Mouse (Mus musculus) cerebellum, postnatal 10 days (tissue): ENCODE measurements around the gene Btg1.

Experiments
- DNase-seq, 2 experiments: peaks; one replicate each; pipeline ENCODE4 v3.0.0; 2021; ENCODE audit warnings: mixed read lengths in 2 of 2

The Btg1 gene

GRCm38 (mm10) chr10:96616709-96617116 is at the start of gene Btg1:
Gene Btg1, plus strand, starts transcription at chr10:96617006.
- peak; percentile 100 for DNase-seq

- no peak for DNase-seq
Observed at GRCm38 (mm10) chr10:96569469-96569868, 47.3 kb upstream of the Btg1 start.

- DNase-seq, result no peak
Observed at GRCm38 (mm10) chr10:96571176-96571575, 45.6 kb upstream of the Btg1 start.

GRCm38 (mm10) chr10:96574786-96575185 is 42.0 kb upstream of the Btg1 start:
- DNase-seq, result no peak

GRCm38 (mm10) chr10:96575338-96575737 is 41.5 kb upstream of the Btg1 start:
- no peak for DNase-seq

GRCm38 (mm10) chr10:96578924-96579323 is 37.9 kb upstream of the Btg1 start:
- peak in 1 of 2 experiments; percentile 22 for DNase-seq

GRCm38 (mm10) chr10:96579436-96579835 is 37.4 kb upstream of the Btg1 start:
- peak in 1 of 2 experiments; percentile 8 for DNase-seq

GRCm38 (mm10) chr10:96580246-96580645 is 36.6 kb upstream of the Btg1 start:
- peak; percentile 57 to 60 for DNase-seq

- DNase-seq, result no peak
Observed at GRCm38 (mm10) chr10:96581232-96581631, 35.6 kb upstream of the Btg1 start.

- no peak for DNase-seq
Observed at GRCm38 (mm10) chr10:96586191-96586880, 30.5 kb upstream of the Btg1 start.

- DNase-seq, result no peak
Observed at GRCm38 (mm10) chr10:96586881-96587217, 30.0 kb upstream of the Btg1 start.

GRCm38 (mm10) chr10:96588233-96588632 is 28.6 kb upstream of the Btg1 start:
- DNase-seq, result no peak

GRCm38 (mm10) chr10:96589781-96590180 is 27.0 kb upstream of the Btg1 start:
- no peak for DNase-seq

GRCm38 (mm10) chr10:96592089-96592488 is 24.7 kb upstream of the Btg1 start:
- DNase-seq, result no peak

GRCm38 (mm10) chr10:96595435-96596132 is 21.2 kb upstream of the Btg1 start:
- DNase-seq, result no peak

GRCm38 (mm10) chr10:96596411-96596810 is 20.4 kb upstream of the Btg1 start:
- DNase-seq, result no peak

- DNase-seq, result no peak
Observed at GRCm38 (mm10) chr10:96599641-96600040, 17.2 kb upstream of the Btg1 start.

GRCm38 (mm10) chr10:96601670-96602069 is 15.1 kb upstream of the Btg1 start:
- no peak for DNase-seq

- DNase-seq, result no peak
Observed at GRCm38 (mm10) chr10:96602339-96602738, 14.5 kb upstream of the Btg1 start.

- no peak for DNase-seq
Observed at GRCm38 (mm10) chr10:96605168-96605567, 11.6 kb upstream of the Btg1 start.

GRCm38 (mm10) chr10:96605856-96606255 is 10.9 kb upstream of the Btg1 start:
- DNase-seq, result no peak

- DNase-seq, result no peak
Observed at GRCm38 (mm10) chr10:96607617-96608185, 9.1 kb upstream of the Btg1 start.

GRCm38 (mm10) chr10:96609356-96610345 is 7.2 kb upstream of the Btg1 start:
- no peak for DNase-seq
